Mouse (Mus musculus): Measurements from ENCODE around the gene Odf2l.

DNA sequence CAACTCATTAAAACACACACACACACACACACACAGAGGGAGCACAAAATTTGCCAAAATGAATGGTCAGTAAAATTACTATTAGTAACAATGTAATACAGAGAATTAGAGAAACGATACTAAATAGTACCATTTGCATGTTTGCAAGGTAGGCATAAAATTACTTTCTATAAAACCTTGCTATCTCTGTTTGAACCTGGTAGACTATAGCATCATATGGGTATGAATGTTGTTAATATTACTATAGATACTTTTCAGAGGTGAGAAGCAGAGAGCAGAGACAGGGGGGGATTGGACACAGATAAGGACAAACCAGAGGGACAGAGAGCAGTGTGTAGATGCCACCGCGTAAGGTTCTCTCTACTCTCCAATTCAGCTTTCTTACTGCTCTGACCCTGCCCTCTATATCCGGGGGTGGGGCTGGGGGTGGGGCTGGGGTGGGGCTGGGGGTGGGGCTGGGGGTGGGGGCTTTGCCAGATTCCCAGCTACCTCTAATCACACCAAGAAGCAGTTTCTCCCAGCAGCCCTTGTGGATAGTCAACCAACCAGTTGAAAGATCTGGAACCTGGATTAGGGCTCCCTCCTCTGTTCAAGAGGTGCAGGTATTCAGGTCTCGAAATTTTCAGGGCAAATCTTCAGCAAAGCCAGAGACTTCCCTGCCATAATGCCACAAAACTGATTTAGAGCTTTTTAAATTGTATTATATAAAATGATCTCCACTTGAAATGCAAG, 12.4 kb upstream of the Odf2l start:
- TF ChIP-seq CHD2 (IDR thresholded peaks at IDR 0.05; ENCODE audit: low read depth, low read length) (no peak), ZC3H11A (IDR thresholded peaks at IDR 0.05; ENCODE audit: borderline replicate concordance, low read depth, low read length) (no peak)
